Mouse (Mus musculus): ENCODE measurements around the gene Astn2.

The Astn2 gene

DNA sequence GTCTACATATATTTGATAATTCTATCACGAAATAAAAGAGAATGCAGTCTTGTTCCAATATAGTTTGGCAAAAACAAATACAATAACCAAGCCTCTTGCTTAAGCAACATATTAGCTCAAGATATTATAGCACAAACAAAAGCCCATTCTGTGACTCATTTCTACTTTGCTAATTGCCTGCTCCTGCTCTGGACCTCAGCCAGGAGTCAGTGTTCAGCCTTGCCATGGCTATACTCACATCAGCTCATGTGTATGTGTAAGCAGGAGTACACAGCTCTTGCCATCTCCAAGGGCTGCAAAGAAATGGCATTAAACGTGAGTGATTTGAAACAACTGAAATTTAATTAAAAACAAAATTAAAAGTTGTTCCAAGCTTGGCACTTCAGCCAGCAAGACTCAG lies 435.1 kb downstream of the Astn2 start:
- no peak for DNase-seq (ENCODE audit: low spot score)

DNA sequence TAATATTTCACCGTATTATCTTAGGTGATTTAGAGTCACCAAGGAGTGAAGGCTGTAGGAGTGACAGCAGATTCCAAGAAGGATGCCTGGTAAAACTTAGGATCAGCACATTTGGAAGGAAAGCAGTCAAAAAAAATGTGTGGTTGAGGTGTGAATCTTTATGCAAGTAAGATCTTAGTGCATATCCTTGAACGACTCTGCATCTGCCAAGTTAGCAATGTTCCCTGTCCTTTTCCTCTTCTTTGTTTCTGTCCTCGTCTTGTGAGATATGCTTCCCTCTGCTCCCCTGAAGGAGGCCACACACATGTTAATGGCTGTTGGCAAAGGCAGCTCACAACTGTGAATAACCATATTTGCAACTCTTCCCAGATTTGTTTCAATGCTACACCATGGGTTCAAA lies 439.8 kb downstream of the Astn2 start:
- DNase-seq (ENCODE audit: low spot score) = no peak

DNA sequence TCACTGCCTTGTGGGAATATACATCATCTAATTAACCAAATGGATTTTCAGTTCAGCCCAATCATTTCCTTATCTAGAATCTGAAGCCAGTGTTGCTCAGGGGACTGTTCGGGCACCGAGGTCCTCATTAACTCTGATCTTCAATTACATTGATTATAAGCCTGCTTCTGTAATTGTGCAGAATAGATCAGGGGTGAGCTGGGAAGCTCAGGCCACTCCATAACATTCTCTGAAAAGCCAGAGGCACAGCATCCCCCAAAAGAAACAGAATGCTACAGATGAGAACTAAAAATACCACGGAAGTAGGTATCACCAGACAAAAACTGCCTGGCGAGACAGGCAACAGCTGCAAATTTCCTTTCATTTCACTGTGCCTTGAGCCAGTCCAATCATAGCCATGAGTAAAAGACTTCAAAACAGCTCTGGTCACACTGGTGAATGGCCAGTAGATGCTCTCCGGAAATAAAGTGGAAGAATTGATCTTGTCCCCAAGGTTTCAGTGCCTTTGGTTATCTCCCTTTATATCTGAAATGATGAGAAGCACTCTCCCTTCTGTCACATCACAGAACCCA lies 445.1 kb downstream of the Astn2 start:
- no peak for DNase-seq (ENCODE audit: low spot score)

DNA sequence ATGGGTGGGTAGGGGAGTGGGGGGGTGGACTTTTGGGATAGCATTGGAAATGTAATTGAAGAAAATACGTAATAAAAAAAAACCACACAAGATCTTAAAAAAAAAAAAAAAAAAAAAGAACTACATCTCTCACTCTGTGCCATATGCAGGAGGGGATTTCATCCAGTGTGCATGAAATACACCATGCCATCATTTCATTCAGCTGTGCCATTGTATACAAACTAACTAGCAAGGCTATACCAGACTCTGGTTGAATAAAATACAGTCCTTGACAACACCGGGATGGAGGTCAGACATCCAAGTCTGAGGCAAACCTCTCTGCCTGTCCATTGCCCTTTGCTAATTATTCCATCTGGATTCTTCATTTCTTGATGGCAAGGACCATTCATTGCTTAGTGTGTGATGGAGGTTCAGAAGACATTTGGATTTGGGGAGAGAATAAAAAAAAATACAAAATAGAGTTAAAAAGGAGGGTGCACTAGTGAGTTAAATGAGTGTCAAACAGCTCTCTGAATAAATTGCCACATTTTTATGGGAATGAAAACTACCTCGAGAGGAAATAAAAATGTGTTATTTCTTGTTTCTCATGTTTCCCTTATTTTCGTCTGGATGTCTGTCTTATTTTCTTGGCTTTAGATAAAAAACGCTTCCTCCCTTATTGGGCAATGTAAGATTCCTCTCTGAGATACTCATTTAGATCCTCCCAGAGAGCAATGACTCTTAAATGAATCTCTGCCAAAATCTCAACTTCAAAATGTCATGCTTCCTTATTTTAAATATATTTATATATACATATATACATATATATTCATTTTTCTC lies 445.8 kb downstream of the Astn2 start:
- no peak for DNase-seq (ENCODE audit: low spot score)

DNA sequence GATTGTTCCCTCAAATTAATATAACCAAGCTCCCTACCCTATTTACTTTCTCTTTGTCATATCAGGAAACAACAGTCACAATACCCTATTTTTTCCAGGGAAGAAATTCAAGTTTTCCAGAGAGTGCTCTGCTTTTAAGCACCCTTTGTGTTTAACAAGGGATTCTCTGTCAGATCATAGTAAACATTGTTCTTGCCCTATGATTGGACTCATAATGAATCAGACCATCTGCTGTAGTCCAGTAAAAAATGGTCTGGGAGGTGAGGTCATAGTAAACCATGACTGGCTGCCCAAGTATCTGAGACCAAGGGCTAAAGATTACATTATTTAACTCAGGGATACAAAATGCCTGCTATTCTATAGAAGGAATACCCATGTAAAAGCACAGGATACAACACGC lies 452.5 kb downstream of the Astn2 start:
- no peak for DNase-seq (ENCODE audit: low spot score)

DNA sequence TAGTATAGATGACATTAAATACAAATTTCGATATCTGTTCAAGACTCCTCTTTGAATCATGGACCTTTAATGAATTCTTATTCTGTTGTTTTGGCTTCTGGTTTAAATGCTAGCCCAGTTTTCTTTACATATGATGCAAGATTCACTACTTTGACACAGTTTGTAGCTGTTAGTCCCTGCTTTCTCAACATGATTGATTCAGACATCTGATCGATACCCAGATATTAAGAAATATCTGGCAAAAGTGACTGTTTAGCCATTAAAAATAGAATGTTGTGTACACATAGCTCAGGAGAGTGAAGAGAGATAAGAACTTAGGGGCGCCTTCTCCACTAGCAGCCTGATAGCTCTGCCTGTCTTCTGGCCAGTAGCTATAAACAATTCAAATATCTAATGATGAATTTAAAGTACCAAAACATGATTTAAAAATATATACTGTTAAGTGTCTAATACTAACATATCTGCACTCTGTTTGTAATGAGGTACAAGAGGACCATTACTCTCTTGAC lies 457.2 kb downstream of the Astn2 start:
- DNase-seq (ENCODE audit: low spot score) = no peak

DNA sequence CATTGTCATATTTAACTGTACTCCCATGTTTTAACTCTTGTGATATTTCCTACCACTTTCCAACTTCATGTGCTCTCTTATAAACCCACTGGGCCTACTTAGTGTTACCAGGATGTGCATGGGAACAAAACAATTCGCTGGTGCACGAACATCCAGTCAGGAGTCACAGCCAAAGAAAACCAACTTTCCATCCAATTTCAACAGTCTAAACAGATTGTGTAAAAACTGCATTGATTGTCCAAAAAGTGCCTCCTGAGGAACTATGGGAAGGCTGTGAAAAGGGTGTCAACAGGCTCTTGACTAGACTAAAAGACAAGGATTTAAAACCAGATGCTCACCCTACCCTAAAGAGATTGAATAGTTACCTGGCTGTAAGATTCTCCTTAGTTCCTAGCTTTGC lies 458.4 kb downstream of the Astn2 start:
- no peak for DNase-seq (ENCODE audit: low spot score)

DNA sequence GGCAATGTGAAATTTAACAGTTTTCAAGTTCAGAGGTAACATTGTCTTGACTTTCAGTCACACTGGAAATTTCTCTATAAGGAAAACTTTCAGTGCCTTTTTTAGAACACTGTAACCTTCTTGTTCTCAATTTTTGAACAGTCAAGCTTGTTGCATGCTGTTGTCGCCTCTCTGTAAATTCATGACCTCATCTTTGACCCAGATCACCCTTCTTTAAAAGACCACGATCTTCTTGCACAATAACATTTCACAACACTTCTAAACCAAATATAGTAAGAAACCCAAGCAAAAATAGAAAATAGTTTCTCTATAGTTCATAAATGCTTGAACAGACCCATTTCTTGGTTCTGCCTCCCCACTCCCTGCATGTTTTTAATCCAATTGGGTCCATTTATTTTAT lies 473.5 kb downstream of the Astn2 start:
- no peak for DNase-seq (ENCODE audit: low spot score)

DNA sequence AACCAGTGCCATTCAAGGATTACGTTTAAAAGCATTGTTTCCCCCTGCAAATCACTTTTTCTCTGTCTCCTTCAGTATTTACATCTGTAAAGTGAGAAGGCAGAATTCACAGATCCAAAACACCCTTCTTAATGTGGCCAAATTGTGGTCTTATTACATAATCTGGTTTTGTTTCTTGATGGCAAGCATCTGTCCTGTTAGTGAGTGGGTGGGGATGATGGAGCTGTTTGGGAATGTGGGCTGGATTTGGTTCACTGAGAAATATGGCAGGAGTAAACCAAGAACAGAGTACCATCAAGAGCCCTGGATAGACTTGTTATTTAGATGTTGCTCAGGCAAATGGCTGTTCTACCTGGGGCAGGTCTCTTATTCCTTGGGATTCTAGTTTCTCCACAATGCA lies 484.1 kb downstream of the Astn2 start:
- no peak for DNase-seq (ENCODE audit: low spot score)

DNA sequence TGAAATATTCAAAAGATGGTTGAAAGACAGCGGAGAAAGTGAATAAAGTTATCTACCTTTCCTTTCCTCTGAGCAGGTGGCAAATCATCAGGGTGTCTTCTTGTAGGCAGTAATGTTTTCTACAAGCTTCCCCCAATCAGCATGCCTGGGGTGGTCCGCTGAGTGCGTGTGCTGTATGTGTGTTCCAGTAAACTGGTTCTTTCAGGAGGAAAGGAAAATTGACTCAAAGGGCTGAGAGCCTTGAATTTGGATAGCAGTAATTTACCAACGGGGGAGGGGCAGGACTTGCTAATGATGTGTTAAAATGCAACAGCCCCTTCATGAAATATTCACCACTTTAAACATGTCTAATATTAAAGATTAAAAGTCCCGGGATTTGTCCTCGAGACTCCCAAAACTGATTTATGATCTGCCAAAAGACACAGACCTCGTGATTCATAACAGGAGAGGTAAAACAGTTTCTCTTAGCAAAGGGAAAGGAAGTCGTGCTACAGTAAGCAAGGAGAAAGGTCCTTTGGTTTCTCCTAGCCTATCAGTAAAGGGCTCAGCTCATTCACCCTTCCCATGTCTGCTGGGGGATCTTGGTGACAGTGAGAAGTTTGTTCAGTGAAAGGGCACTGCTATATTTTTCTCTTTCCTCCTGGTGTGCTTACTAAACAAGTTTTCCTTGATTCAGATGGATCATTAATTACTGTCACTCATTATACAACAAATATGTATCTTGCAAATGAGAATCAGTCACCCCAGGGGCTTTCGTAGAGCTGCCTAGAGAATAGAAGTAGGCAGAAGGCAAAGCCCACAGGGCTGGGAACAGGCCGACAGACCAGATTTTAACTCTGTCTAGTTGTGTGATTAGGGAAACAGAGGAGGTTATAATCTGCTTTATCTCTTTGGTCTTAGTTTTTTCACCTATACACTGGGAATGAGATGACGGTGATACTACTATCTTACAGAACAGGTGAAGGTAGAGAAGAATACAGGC lies 488.1 kb downstream of the Astn2 start:
- DNase-seq (ENCODE audit: low spot score) = no peak

DNA sequence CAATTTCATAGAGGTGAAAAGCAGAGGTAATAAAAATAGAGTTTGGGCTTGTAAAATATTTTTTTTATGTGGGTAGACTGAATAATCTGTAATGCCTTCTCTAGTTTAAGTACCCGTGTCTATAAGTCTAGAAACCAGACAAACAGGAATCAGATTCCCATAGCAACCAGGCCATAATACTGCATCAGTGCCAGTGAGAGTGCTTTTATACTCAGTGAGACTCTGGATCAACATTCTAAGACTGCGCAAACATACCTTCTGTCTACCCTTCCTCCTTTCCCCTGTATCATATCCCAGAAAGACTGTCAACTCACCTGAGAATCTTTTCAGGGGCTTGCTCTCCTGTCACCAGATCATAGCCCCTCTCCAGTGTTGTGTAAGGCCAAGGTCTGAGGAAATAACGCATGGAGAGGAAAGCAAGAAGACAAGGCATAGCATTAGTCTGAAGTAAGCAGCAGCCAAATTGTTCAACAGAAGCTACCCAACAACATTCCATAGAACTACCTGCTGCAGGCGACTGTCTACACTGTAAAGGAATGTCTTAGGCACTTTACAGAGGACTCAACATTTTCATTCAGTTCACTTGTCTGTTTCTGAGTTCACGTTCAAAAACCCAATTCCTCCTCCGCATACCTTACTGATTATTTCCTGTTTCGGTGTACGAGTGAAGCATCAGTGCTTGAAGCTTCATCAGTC lies 492.0 kb downstream of the Astn2 start:
- no peak for DNase-seq (ENCODE audit: low spot score)

DNA sequence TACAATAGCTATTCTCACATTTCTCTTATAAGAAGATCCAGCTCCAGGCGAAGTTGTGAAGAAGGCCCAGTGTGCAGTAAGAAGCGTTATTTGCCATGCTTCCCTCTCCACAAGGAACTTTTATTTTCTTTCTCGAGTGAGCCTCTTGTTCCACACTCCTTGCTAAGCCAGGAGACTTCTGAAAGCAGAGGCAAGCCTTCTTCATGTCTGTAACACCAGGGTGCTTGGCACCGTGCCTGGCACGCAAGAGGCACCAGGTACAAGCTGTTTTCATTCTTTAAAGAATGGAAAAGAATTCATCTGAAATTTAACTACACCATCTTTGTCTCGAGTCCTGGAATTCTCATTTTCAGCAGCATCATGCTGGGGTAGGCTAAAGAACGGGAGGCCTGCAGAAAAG lies 496.8 kb downstream of the Astn2 start:
- DNase-seq (ENCODE audit: low spot score) = no peak

DNA sequence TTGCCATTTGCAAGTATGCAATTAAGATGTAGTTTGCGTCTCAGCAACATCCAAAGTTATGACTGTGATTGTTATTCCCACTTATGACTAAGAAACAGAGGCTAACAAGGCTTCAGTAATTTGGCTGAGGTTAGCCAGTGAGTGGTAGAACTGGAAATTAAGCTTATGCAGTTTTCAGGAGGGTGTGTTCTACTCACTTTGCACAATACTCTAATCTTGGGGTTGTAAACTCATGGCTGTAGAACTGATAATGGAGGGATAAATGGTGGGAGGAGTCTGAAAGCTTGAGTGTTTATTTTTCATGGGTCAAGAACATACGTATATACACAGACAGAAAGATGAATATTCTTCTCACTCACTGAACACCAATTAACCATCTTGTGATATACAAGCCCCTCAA lies 499.4 kb downstream of the Astn2 start:
- DNase-seq (ENCODE audit: low spot score) = no peak

DNA sequence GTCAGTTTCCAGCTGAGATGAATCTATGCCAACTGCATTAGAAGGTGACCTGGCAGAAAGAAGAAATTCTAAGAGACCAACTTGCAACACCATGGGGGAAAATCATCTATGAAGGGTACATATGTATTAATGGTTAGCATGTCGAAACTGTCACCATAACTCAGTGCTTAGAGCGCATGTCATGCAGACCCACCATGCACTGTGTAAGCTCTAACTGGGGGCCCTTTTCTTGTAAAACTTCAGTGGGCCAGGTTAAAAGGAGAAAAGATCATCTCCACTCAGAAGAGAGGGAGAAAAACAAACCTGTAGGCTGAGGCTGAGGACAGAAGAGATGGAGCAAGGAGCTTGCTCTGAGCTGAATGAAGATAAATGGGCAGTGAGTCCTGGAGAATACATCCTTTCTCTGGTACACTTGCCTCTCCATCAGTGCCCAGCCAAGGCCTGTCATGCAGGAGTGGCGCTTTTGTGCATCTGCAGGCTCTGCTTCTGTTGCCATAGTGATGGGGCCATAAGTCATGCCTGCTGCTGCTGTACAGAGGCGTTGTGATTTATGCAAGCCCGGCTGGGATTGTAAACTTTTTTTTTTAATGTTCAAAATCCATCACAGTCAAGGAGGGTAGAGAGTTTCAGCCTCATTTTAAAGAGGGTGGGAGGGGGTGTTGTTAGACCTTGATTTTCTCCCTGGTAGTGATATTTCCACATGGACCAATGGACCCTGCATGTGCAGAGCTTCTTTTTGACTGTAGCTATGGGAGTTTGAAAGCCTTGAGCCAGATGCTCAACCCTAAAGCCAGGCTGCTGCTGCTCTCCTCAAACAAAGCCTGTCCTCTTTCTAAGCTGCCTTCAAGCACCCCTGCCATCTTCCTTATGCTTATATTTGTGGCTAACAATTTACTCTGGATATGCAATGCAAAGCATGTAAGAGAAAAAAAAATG lies 508.1 kb downstream of the Astn2 start:
- peak; percentile 3 for DNase-seq (ENCODE audit: low spot score)

DNA sequence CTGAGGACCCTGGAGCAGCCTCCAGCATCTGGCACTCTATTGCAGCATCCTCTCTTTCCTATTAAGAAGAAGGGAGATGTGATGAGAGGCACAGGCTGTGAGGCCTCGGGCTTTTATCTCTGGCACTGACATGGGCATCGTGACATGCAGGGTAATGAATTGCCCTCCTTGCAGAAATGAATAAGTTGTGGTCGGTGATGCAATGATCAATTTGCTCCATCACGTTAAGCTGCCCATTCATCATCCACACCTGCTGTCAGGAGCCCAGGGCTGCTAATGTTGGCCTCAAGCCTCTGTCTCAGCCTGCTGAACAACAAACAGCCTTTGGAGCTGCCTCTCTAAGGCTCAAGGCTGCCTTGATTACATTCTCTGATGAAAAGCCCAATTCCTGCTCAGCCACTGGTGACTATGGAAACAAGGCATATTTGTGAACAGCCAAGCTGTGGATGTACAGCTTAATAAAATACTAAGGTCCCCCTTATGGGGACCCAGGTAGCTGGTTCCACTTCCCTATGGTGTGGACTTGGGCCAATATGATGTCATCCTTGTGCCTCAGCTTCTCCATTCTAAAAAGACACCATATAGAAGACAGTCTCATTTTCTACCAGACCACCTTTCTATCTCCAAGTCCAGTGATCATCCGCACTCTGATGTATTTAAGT lies 515.9 kb downstream of the Astn2 start:
- no peak for DNase-seq (ENCODE audit: low spot score)

DNA sequence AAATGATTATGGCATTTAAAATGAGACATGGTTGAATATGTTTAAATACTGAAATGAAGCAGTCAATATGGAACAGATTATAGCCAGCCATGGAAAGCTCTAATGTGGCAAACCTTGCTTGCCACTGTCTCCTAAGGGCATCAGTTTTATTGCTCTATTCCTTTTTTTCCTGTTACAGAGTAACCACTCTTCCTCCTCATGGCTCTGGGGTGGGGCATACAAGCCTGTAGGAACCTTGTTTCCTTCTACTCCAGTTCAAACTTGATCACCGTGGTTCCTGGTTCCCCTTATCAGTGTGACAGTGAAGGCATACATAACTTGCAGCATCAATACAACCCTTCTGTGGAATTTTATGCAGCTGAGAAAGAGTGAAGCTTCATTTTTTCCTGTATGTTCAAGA lies 517.5 kb downstream of the Astn2 start:
- no peak for DNase-seq (ENCODE audit: low spot score)

DNA sequence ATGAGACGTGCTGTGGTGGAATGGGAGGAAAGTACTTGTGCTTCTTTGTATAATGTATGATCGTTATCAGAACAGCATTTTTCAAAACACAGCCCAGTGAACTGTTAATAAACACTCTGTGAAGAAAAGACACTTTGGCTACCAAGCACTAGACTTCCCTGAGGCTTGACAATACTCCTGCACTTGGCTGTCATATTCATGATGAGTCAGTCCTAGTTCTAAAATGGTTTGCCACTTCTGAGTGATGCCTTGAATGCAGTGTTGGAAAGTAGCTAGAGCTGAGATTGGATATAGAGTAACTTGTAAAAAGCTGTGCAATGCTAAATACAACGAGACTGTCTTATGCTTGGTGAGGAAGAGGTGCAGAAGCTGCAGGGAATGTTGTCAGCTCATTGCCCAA lies 518.5 kb downstream of the Astn2 start:
- DNase-seq (ENCODE audit: low spot score) = no peak

DNA sequence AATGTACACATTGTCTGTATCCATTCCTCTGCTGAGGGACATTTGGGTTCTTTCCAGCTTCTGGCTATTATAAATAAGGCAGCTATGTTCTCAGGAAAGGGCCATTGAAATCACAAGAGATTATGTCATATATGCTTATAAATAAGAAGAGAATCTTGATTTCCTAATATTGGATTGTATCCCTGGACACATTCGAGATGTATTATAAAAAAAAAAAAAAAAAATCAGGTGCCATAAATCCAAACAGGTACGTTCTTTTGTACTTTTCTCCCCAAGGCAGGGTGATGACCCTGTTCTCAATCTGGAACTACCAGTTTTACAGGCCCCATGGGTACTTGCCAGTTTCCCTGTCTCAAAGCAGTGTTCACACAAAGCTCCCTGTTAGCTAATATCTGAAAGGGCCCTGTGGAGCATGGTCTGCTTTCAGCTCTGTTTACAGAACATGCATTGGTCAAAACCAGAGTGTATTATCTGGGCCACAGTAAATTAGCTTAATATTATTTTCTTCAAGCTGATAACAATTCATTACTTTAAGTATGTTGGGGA lies 530.1 kb downstream of the Astn2 start:
- DNase-seq (ENCODE audit: low spot score) = no peak

DNA sequence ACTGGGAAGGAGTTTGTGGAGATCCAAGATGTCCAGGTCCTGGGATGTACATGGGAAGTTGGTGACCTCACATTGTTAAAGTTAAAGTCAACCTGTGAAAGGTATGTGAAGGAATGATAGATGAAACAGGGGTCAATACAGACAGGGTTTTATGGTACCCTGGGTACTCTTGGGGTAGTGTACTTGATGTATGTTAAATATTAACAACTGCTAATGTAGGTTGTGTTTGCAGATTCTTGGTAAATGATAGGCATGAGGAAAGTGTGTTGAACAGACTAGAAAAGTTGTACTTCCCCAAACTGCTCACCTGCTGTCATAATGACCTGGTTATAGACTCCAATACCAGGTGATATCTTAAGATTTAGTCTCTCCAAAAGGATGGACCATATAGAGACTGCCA lies 539.9 kb downstream of the Astn2 start:
- no peak for DNase-seq (ENCODE audit: low spot score)

DNA sequence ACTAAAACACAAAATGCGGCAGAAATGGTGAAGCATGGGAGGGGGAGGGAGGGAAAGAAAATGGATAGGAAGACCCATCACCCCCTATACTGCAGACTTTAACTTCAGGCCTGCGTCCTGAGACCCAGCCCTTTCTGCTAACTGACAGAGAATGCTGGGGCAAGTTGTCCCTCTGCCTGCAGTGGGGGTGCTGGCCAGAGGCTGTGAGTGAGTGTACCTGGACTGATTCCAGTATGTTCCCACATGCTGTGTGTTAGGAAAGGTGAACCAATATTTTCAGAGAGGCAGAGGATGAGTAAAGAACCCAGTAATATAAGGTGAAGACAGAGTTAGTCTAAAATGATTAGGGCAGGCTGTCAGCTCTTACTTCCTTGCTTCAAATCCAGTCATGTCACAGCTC lies 561.2 kb downstream of the Astn2 start:
- DNase-seq (ENCODE audit: low spot score) = no peak

Measured in yolk sac, embryonic 10.5 days (tissue).